Mouse (Mus musculus) MEL (cell line): ENCODE measurements around the gene Gm42688.

Experiments
- JUND ChIP-seq: IDR thresholded peaks from 2 replicates; pipeline ENCODE4 v1.6.1; 2011; ENCODE audit warnings: low read depth, mild to moderate bottlenecking, improper control_type of control experiment, low read length
- POLR2A ChIP-seq, 2 experiments: IDR thresholded peaks; 2 replicates each; pipeline ENCODE4 v1.6.1; 2011 to 2012; ENCODE audit warnings: low read length in 2 of 2, mild to moderate bottlenecking in 2 of 2, control low read depth in 1 of 2, improper control_type of control experiment in 1 of 2, low read depth in 1 of 2, moderate library complexity in 1 of 2; ENCODE audit not compliant: control insufficient read depth in 1 of 2, insufficient read depth in 1 of 2, poor library complexity in 1 of 2
- POLR2AphosphoS5 ChIP-seq: IDR thresholded peaks from 2 replicates; pipeline ENCODE4 v1.6.1; 2012; ENCODE audit warnings: low read depth, borderline replicate concordance, mild to moderate bottlenecking, inconsistent platforms, low read length, moderate library complexity, mixed read lengths
- TBP ChIP-seq: IDR thresholded peaks from 2 replicates; pipeline ENCODE4 v1.8.0; 2011; ENCODE audit warnings: low read depth, low read length, improper control_type of control experiment

DNA sequence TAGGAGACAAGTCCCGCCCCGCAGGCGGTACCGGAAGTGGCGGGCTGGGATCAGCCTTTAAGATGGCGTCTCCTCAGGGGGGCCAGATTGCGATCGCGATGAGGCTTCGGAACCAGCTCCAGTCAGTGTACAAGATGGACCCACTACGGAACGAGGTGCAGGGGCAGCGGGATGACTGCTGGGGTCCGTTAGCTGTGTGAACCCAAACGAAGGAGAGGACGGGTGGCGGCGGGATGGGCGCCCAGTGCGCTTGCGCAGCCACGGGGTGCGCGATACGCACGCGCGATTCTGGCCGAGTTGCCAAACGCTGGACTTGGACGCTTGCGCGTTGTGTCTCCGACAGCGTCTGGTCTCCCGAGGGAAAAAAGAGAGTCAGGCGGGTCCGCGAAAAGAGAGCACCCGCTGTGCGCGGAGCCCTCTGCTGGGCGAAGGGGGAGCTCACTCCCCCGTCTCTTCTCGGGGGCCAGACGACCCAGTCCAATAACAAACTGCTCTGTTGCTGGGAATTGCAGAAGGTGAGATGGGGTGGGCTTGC, 23.0 kb upstream of the Gm42688 start:
- no peak for TF ChIP-seq JUND
- TF ChIP-seq POLR2AphosphoS5 = no peak
- peak in 1 of 2 experiments; percentile 65; a peak in 1 of 4 replicates for TF ChIP-seq POLR2A (IDR thresholded peaks at IDR 0.05; ENCODE audit: control insufficient read depth in 1 of 2, insufficient read depth in 1 of 2, low read depth in 1 of 2, low read length in 2 of 2, poor library complexity in 1 of 2)
- TF ChIP-seq TBP = peak; percentile 70
